Comparison of ENCODE assay signal across 18 mouse cellular contexts in genomic region chr17:30343701-30344473, GRCm38 (mm10).
DNase-seq lines count a peak whose midpoint lies in the region; ATAC-seq and TF ChIP-seq lines count a peak whose summit lies in the region.
"Had no signal": no experiment of that assay in that cellular context is flagged by ENCODE, and none has a peak within 500 bp of the region (broad histone marks: within the 10 kb centered on the region; RNA-seq: fewer than 3 reads in every experiment).

No protein-coding gene starts in this region.

- H3K27me3 ChIP-seq in forebrain, embryonic 14.5 days (replicated peaks; ENCODE audit: control insufficient read depth, insufficient read depth, low read length) = no peaks in the 10 kb centered on the region
- H3K27me3 ChIP-seq in forebrain, embryonic 13.5 days = no peaks in the 10 kb centered on the region
- no peaks in the 10 kb centered on the region for H3K27me3 ChIP-seq in forebrain, embryonic 10.5 days (ENCODE audit: poor library complexity, severe bottlenecking)
- H3K27me3 ChIP-seq: embryonic facial prominence, embryonic 12.5 days; midbrain, embryonic 13.5 days; stomach, embryonic 15.5 days had no signal

- no peak overlapping the region for H3K27ac ChIP-seq in forebrain, embryonic 14.5 days (ENCODE audit: low read depth, low read length)
- H3K27ac ChIP-seq in forebrain, embryonic 13.5 days = no peak overlapping the region
- H3K27ac ChIP-seq in forebrain, embryonic 10.5 days = no peak overlapping the region
- H3K27ac ChIP-seq: embryonic facial prominence, embryonic 12.5 days; macrophage; midbrain, embryonic 13.5 days; stomach, embryonic 15.5 days had no signal

- 48% methylated on average over 9 of the region's 9 CpGs for WGBS in forebrain, embryonic 14.5 days
- 63% methylated on average over 9 of the region's 9 CpGs for WGBS in forebrain, embryonic 13.5 days
- 43% methylated on average over 9 of the region's 9 CpGs for WGBS in lung, adult 2 months
- 91% methylated on average over 9 of the region's 9 CpGs for WGBS in forebrain, embryonic 10.5 days

- TF ChIP-seq CTCF in lung, adult 2 months (IDR thresholded peaks at IDR 0.05; ENCODE audit: insufficient read depth, low read length) = no peak

- no peak for TF ChIP-seq POLR2A in lung, adult 2 months (IDR thresholded peaks at IDR 0.05; ENCODE audit: borderline replicate concordance, extremely low read depth, low read depth, low read length)

- no peak for ATAC-seq in forebrain, embryonic 14.5 days
- no peak for ATAC-seq in forebrain, embryonic 13.5 days
- ATAC-seq in erythroblast, adult 5-6 weeks (replicated peaks; ENCODE audit: low FRiP score, poor library complexity, severe bottlenecking) = no peak
- ATAC-seq: activated CD4-positive, CD25-positive, alpha-beta regulatory T cell, adult 4 months; hindbrain, embryonic 16.5 days; midbrain, embryonic 13.5 days had no signal

- H3K9ac ChIP-seq in forebrain, embryonic 14.5 days (ENCODE audit: low read length) = no peak overlapping the region
- H3K9ac ChIP-seq in forebrain, embryonic 13.5 days = no peak overlapping the region
- H3K9ac ChIP-seq: embryonic facial prominence, embryonic 12.5 days; midbrain, embryonic 13.5 days; stomach, embryonic 15.5 days had no signal

- peak; percentile 46 for DNase-seq in forebrain, embryonic 14.5 days (ENCODE audit: low spot score)
- DNase-seq in lung, adult 18-20 months = peak; percentile 9 to 25
- no peak for DNase-seq in lung, adult 2 months
- peak; percentile 19 for DNase-seq in NIH3T3 (ENCODE audit: low read depth)
- peak; percentile 41 for DNase-seq in lung, postnatal 10 days
- DNase-seq in forebrain, embryonic 10.5 days (ENCODE audit: extremely low spot score, low spot score) = no peak
- DNase-seq: kidney, adult 8-10 months; kidney, postnatal 36 days had no signal

- H3K9me3 ChIP-seq in forebrain, embryonic 14.5 days (replicated peaks; ENCODE audit: control insufficient read depth, low read length) = no peaks in the 10 kb centered on the region
- H3K9me3 ChIP-seq in forebrain, embryonic 13.5 days (replicated peaks) = no peaks in the 10 kb centered on the region
- H3K9me3 ChIP-seq in forebrain, embryonic 10.5 days = no peaks in the 10 kb centered on the region
- H3K9me3 ChIP-seq: embryonic facial prominence, embryonic 12.5 days; G1E; midbrain, embryonic 13.5 days; stomach, embryonic 15.5 days had no signal

- H3K4me1 ChIP-seq in forebrain, embryonic 14.5 days (ENCODE audit: control insufficient read depth, insufficient read depth, low read length) = peaks cover 24% of the 10 kb centered on the region
- peaks cover 36% of the 10 kb centered on the region for H3K4me1 ChIP-seq in forebrain, embryonic 13.5 days
- peaks cover 6% of the 10 kb centered on the region for H3K4me1 ChIP-seq in lung, adult 2 months (ENCODE audit: control insufficient read depth, insufficient read depth, low read length)
- peaks cover 35% of the 10 kb centered on the region for H3K4me1 ChIP-seq in forebrain, embryonic 10.5 days

- no peak overlapping the region for H3K4me3 ChIP-seq in forebrain, embryonic 14.5 days (ENCODE audit: low read depth, low read length)
- H3K4me3 ChIP-seq in forebrain, embryonic 13.5 days = no peak overlapping the region
- no peak overlapping the region for H3K4me3 ChIP-seq in lung, adult 2 months (replicated peaks; ENCODE audit: extremely low read depth, low read depth, low read length)
- H3K4me3 ChIP-seq in forebrain, embryonic 10.5 days = no peak overlapping the region
- H3K4me3 ChIP-seq: embryonic facial prominence, embryonic 12.5 days; midbrain, embryonic 13.5 days; stomach, embryonic 15.5 days had no signal

- H3K4me2 ChIP-seq in forebrain, embryonic 14.5 days (ENCODE audit: low read length) = no peak overlapping the region
- no peak overlapping the region for H3K4me2 ChIP-seq in forebrain, embryonic 13.5 days
- H3K4me2 ChIP-seq: embryonic facial prominence, embryonic 12.5 days; liver, embryonic 11.5 days; midbrain, embryonic 13.5 days; stomach, embryonic 15.5 days had no signal

- H3K36me3 ChIP-seq in forebrain, embryonic 14.5 days (ENCODE audit: control insufficient read depth, insufficient read depth, low read length) = no peaks in the 10 kb centered on the region
- no peaks in the 10 kb centered on the region for H3K36me3 ChIP-seq in forebrain, embryonic 13.5 days (ENCODE audit: poor library complexity, severe bottlenecking)
- H3K36me3 ChIP-seq in forebrain, embryonic 10.5 days (replicated peaks) = no peaks in the 10 kb centered on the region
- H3K36me3 ChIP-seq: embryonic facial prominence, embryonic 12.5 days; G1E; midbrain, embryonic 13.5 days; stomach, embryonic 15.5 days had no signal

Comparison
In these comparisons a context has a peak if more than half of its experiments do, and no peak if none do; other contexts are left out.
1. DNase-seq: peak in forebrain, embryonic 14.5 days (single experiment), lung, adult 18-20 months (2 of 2), NIH3T3 (single experiment) and lung, postnatal 10 days (single experiment); none in lung, adult 2 months (single experiment) and forebrain, embryonic 10.5 days (single experiment).